Mouse (Mus musculus) myocyte (in vitro differentiated cells): Measurements from ENCODE around the gene Gm20388. TPM values are rescaled to one million over a fixed set of nuclear protein-coding genes. Genes with fewer than 3 reads are reported as not detected.

Experiments used
- H3K27me3 ChIP-seq: one replicate; pipeline ENCODE4 v1.6.1; 2011; ENCODE audit not compliant: control insufficient read depth, insufficient read depth, insufficient read length
- H3K36me3 ChIP-seq: one replicate; pipeline ENCODE4 v1.6.1; 2011; ENCODE audit not compliant: control insufficient read depth, insufficient read depth
- H3K4me2 ChIP-seq: one replicate; pipeline ENCODE4 v1.6.1; 2011; ENCODE audit warnings: low read depth, control low read depth
- H3K4me3 ChIP-seq: one replicate; pipeline ENCODE4 v1.5.1; 2011; ENCODE audit warnings: mild to moderate bottlenecking, control low read depth, moderate library complexity
- H3K79me2 ChIP-seq: one replicate; pipeline ENCODE4 v1.6.1; 2011; ENCODE audit not compliant: control insufficient read depth, insufficient read depth
- H3ac ChIP-seq: one replicate; pipeline ENCODE4 v1.6.1; 2011; ENCODE audit not compliant: control insufficient read depth, insufficient read length
- CEBPB ChIP-seq: IDR thresholded peaks from 2 replicates; pipeline ENCODE4 v1.6.1; 2011; ENCODE audit warnings: mild to moderate bottlenecking, moderate library complexity; ENCODE audit not compliant: poor library complexity, insufficient read depth, severe bottlenecking
- E2F4 ChIP-seq: IDR thresholded peaks from one replicate; pipeline ENCODE4 v1.6.1; 2011; ENCODE audit warnings: mild to moderate bottlenecking, control low read depth, moderate library complexity; ENCODE audit not compliant: insufficient read depth
- MAX ChIP-seq: IDR thresholded peaks from one replicate; pipeline ENCODE4 v1.6.1; 2011; ENCODE audit warnings: low read depth, mild to moderate bottlenecking, control low read depth
- MYOD1 ChIP-seq, 3 experiments: IDR thresholded peaks; one replicate each; pipeline ENCODE4 v1.6.1; 2011; ENCODE audit warnings: control low read depth in 2 of 3, low read depth in 2 of 3, mild to moderate bottlenecking in 2 of 3, moderate library complexity in 1 of 3; ENCODE audit not compliant: insufficient read length in 2 of 3, control insufficient read depth in 1 of 3
- MYOG ChIP-seq, 3 experiments: IDR thresholded peaks; one replicate each; pipeline ENCODE4 v1.6.1; 2011; ENCODE audit warnings: control low read depth in 2 of 3, low read depth in 2 of 3, mild to moderate bottlenecking in 2 of 3; ENCODE audit not compliant: insufficient read length in 2 of 3, control insufficient read depth in 1 of 3, insufficient read depth in 1 of 3
- POLR2A ChIP-seq: IDR thresholded peaks from one replicate; pipeline ENCODE4 v1.6.1; 2011; ENCODE audit warnings: low read depth, mild to moderate bottlenecking, control low read depth, moderate library complexity; ENCODE audit not compliant: insufficient read length
- POLR2AphosphoS2 ChIP-seq: IDR thresholded peaks from one replicate; pipeline ENCODE4 v1.6.1; 2011; ENCODE audit warnings: low read depth, control low read depth; ENCODE audit not compliant: insufficient read length
- REST ChIP-seq: IDR thresholded peaks from one replicate; pipeline ENCODE4 v1.6.1; 2011; ENCODE audit warnings: mild to moderate bottlenecking, control low read depth, moderate library complexity; ENCODE audit not compliant: insufficient read depth, insufficient read length
- SRF ChIP-seq: IDR thresholded peaks from one replicate; pipeline ENCODE4 v1.6.1; 2011; ENCODE audit warnings: low read depth; ENCODE audit not compliant: control insufficient read depth, insufficient read length
- TCF12 ChIP-seq: IDR thresholded peaks from one replicate; pipeline ENCODE4 v1.6.1; 2011; ENCODE audit warnings: mild to moderate bottlenecking, control low read depth; ENCODE audit not compliant: poor library complexity, insufficient read depth, severe bottlenecking
- TCF3 ChIP-seq: IDR thresholded peaks from one replicate; pipeline ENCODE4 v1.6.1; 2011; ENCODE audit warnings: low read depth, control low read depth; ENCODE audit not compliant: insufficient read length
- USF1 ChIP-seq: IDR thresholded peaks from one replicate; pipeline ENCODE4 v1.6.1; 2011; ENCODE audit warnings: low read depth, mild to moderate bottlenecking, control low read depth, moderate library complexity
- polyA plus RNA-seq: library from polyadenylated mRNA; unstranded; fragments of >200 nt; fragmentation: generic; extraction: Trizol; gene quantifications from one replicate; pipeline ENCODE4 v1.2.1, GENCODE M21; 2012; ENCODE audit warnings: missing spikeins

The Gm20388 gene
- polyA plus RNA-seq, 1 experiment, result 15.3 TPM

DNA sequence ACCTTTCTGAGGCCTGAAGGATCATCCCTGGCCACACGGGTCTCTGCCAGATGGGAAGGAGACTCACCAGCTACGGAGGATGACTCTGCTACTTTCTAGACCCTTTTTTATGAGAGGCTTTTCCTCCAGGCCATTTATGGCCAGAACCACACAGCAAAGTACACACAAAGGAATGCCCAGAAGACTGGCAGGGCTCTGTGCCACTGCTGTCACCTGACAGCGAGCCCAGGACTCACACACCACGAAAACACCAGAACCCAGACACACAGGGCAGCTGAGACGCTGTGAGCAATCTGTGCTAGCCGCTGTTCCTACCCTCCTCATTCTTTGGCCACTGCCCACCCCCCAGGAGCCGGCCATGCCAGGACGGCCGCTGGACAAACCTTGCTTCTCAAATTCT lies 4465.1 kb downstream of the Gm20388 start:
- no peak for TF ChIP-seq CEBPB
- TF ChIP-seq TCF3, result no peak
- TF ChIP-seq E2F4, result no peak
- TF ChIP-seq MYOG (IDR thresholded peaks at IDR 0.05; ENCODE audit: control insufficient read depth in 1 of 3, insufficient read depth in 1 of 3, insufficient read length in 2 of 3, low read depth in 2 of 3), result peak in 1 of 3 experiments; percentile 51
- no peak for TF ChIP-seq TCF12
- no peak for TF ChIP-seq POLR2AphosphoS2
- no peak for TF ChIP-seq REST
- no peak for TF ChIP-seq POLR2A
- peak in 1 of 3 experiments; percentile 6 for TF ChIP-seq MYOD1 (IDR thresholded peaks at IDR 0.05; ENCODE audit: control insufficient read depth in 1 of 3, insufficient read length in 2 of 3, low read depth in 2 of 3)
- no peak overlapping the region for H3K4me2 ChIP-seq
- no peak overlapping the region for H3ac ChIP-seq
- H3K79me2 ChIP-seq, result no peaks in the 10 kb centered on the region
- peaks cover 15% of the 10 kb centered on the region for H3K27me3 ChIP-seq
- no peak overlapping the region for H3K4me3 ChIP-seq
- H3K36me3 ChIP-seq, result no peaks in the 10 kb centered on the region

GRCm38 (mm10) chr8:124376406-124376805 lies 4465.8 kb downstream of the Gm20388 start:
- H3K4me2 ChIP-seq, result no peak overlapping the region
- no peak overlapping the region for H3K4me3 ChIP-seq
- no peaks in the 10 kb centered on the region for H3K79me2 ChIP-seq
- H3K27me3 ChIP-seq, result peaks cover 15% of the 10 kb centered on the region
- no peak overlapping the region for H3ac ChIP-seq
- TF ChIP-seq MYOG (IDR thresholded peaks at IDR 0.05; ENCODE audit: control insufficient read depth in 1 of 3, insufficient read depth in 1 of 3, insufficient read length in 2 of 3, low read depth in 2 of 3) (no peak), TCF3 (no peak), POLR2A (no peak), SRF (no peak), USF1 (no peak), REST (no peak), POLR2AphosphoS2 (no peak), E2F4 (no peak)
- H3K36me3 ChIP-seq, result no peaks in the 10 kb centered on the region

- Histone ChIP-seq H3K4me3 (no peak overlapping the region), H3K79me2 (no peaks in the 10 kb centered on the region), H3K27me3 (peaks cover 22% of the 10 kb centered on the region), H3ac (no peak overlapping the region), H3K36me3 (no peaks in the 10 kb centered on the region), H3K4me2 (no peak overlapping the region)
- TF ChIP-seq E2F4, result no peak
- TF ChIP-seq MAX, result no peak
- TF ChIP-seq USF1, result no peak
- no peak for TF ChIP-seq SRF
- TF ChIP-seq TCF3, result no peak
- no peak for TF ChIP-seq POLR2A
- TF ChIP-seq REST, result no peak
- TF ChIP-seq CEBPB, result no peak
Measured at GRCm38 (mm10) chr8:124379289-124379688, 4468.6 kb downstream of the Gm20388 start.

DNA sequence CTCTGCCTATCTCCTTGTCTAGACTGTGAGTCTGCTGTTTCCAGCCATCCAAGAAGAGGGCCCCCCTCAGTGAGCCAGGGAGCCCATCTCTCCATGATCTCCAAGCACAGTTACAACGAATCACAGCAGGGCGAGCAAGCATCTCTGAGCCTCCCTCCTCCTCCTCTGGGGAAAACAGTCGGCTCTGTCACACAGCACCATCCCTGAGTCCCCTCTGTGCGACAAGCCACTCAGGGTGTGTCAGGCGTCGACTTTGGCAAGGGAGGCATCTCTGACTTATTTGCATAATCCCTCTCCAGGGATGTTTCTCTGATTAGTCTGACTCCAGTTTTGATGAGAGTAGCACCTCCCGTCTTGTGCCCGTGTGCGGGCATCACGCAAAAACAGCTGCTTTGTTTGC lies 4471.6 kb downstream of the Gm20388 start:
- H3K27me3 ChIP-seq, result peaks cover 27% of the 10 kb centered on the region
- no peak overlapping the region for H3ac ChIP-seq
- TF ChIP-seq REST (no peak), TCF12 (no peak), USF1 (no peak), MYOG (IDR thresholded peaks at IDR 0.05; ENCODE audit: control insufficient read depth in 1 of 3, insufficient read depth in 1 of 3, insufficient read length in 2 of 3, low read depth in 2 of 3) (no peak), CEBPB (no peak), E2F4 (no peak), MAX (no peak), TCF3 (no peak), POLR2AphosphoS2 (no peak), MYOD1 (IDR thresholded peaks at IDR 0.05; ENCODE audit: control insufficient read depth in 1 of 3, insufficient read length in 2 of 3, low read depth in 2 of 3) (no peak), POLR2A (no peak), SRF (no peak)
- H3K79me2 ChIP-seq, result no peaks in the 10 kb centered on the region
- H3K4me2 ChIP-seq, result no peak overlapping the region
- H3K36me3 ChIP-seq, result no peaks in the 10 kb centered on the region
- no peak overlapping the region for H3K4me3 ChIP-seq

- Histone ChIP-seq H3K4me3 (no peak overlapping the region), H3K36me3 (no peaks in the 10 kb centered on the region), H3K79me2 (no peaks in the 10 kb centered on the region), H3K4me2 (no peak overlapping the region), H3ac (no peak overlapping the region), H3K27me3 (peaks cover 22% of the 10 kb centered on the region)
- TF ChIP-seq POLR2A (no peak), TCF12 (no peak), POLR2AphosphoS2 (no peak), CEBPB (no peak), E2F4 (no peak), SRF (no peak), MYOD1 (IDR thresholded peaks at IDR 0.05; ENCODE audit: control insufficient read depth in 1 of 3, insufficient read length in 2 of 3, low read depth in 2 of 3) (no peak), MAX (no peak), TCF3 (no peak)
Measured at GRCm38 (mm10) chr8:124384336-124384735, 4473.7 kb downstream of the Gm20388 start.
